Mouse (Mus musculus) hindbrain, embryonic 15.5 days (tissue): ENCODE results near the gene Srsf7. TPM values are rescaled to one million over a fixed set of nuclear protein-coding genes. Genes with fewer than 3 reads are reported as not detected.
A peak's percentile ranks its signal among the peaks of the same experiment; 100 is the strongest.

ENCODE experiments used
- ATAC-seq: fragments of 200-750 bp; cut with Nextera tagmentation; 2 replicates; pipeline ENCODE4 v1.8.0; 2017; ENCODE audit warnings: low read depth, moderate number of reproducible peaks, moderate TSS enrichment; ENCODE audit not compliant: low FRiP score
- H3K27ac ChIP-seq: fragments of 300-500 bp; sonication (generic); replicated peaks from 2 replicates; pipeline ENCODE4 v1.5.1; 2015; ENCODE audit warnings: mild to moderate bottlenecking, inconsistent platforms
- H3K27me3 ChIP-seq: fragments of 300-500 bp; sonication (generic); 2 replicates; pipeline ENCODE4 v1.6.1; 2015; ENCODE audit warnings: control low read depth, inconsistent platforms
- H3K36me3 ChIP-seq: fragments of 300-500 bp; sonication (generic); 2 replicates; pipeline ENCODE4 v1.6.1; 2015; ENCODE audit warnings: control low read depth, inconsistent platforms
- H3K4me1 ChIP-seq: fragments of 300-500 bp; sonication (generic); replicated peaks from 2 replicates; pipeline ENCODE4 v1.6.1; 2015; ENCODE audit warnings: control low read depth, inconsistent platforms
- H3K4me2 ChIP-seq: fragments of 300-500 bp; sonication (generic); 2 replicates; pipeline ENCODE4 v1.6.1; 2015; ENCODE audit warnings: moderate library complexity, mild to moderate bottlenecking, inconsistent platforms
- H3K4me3 ChIP-seq: fragments of 300-500 bp; sonication (generic); 2 replicates; pipeline ENCODE4 v1.5.1; 2015; ENCODE audit warnings: mild to moderate bottlenecking, inconsistent platforms
- H3K9ac ChIP-seq: fragments of 300-500 bp; sonication (generic); 2 replicates; pipeline ENCODE4 v1.6.1; 2015; ENCODE audit warnings: inconsistent platforms
- H3K9me3 ChIP-seq: fragments of 300-500 bp; sonication (generic); 2 replicates; pipeline ENCODE4 v1.6.1; 2016; ENCODE audit warnings: control low read depth, inconsistent platforms
- WGBS: fragments of 180-500 bp; shearing (Covaris S2); methylation state at CpG from one replicate; pipeline ENCODE4 v1.1.7; 2015; 5-methylcytosine and 5-hydroxymethylcytosine counted together
- polyA plus RNA-seq: library from polyadenylated mRNA; unstranded; fragments of >200 nt; fragmentation: Nextera tagmentation; extraction: Ambion mirVana; gene quantifications from 2 replicates; pipeline ENCODE4 v1.2.1, GENCODE M21; 2015

Srsf7 gene
- polyA plus RNA-seq, 1 experiment from 2014 or later = 372 TPM

GRCm38 (mm10) chr17:80167851-80168251, 39.3 kb downstream of the Srsf7 start:
- Histone ChIP-seq H3K36me3 (no peaks in the 10 kb centered on the region), H3K4me1 (peaks cover 22% of the 10 kb centered on the region), H3K27ac (peak overlapping the region; percentile 77), H3K9me3 (no peaks in the 10 kb centered on the region), H3K4me2 (peak overlapping the region; percentile 47), H3K27me3 (no peaks in the 10 kb centered on the region), H3K4me3 (no peak overlapping the region), H3K9ac (no peak overlapping the region)
- ATAC-seq = peak; percentile 25; the same call in 1 of the 2 replicates
- 54% methylated on average over 7 of the region's 7 CpGs for WGBS

DNA sequence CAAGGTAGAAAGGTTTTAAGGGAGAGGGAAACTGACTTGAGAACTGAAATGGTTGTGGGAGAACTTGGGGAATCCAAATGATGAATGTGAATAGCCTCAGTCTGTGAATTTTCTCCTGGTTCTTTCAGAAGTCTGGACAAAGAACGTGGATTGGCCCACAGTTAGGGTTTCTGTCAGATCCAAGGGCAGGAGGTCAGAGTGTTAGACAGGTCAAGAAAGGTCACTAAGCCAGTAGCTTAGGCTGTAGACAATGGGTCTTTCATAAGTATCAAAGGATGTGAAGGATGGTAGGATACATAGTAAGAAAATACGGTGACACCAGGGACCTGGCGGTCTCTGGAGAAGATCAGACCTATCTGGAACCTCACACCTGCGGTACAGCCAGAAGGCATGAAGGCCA, 39.7 kb downstream of the Srsf7 start:
- Histone ChIP-seq H3K9me3 (no peaks in the 10 kb centered on the region), H3K4me3 (no peak overlapping the region), H3K4me2 (no peak overlapping the region), H3K9ac (no peak overlapping the region), H3K27me3 (no peaks in the 10 kb centered on the region), H3K4me1 (peaks cover 22% of the 10 kb centered on the region), H3K27ac (peak overlapping the region; percentile 77; the same call in 1 of the 2 replicates), H3K36me3 (no peaks in the 10 kb centered on the region)
- WGBS = 61% methylated on average over 4 of the region's 4 CpGs
- ATAC-seq = no peak

DNA sequence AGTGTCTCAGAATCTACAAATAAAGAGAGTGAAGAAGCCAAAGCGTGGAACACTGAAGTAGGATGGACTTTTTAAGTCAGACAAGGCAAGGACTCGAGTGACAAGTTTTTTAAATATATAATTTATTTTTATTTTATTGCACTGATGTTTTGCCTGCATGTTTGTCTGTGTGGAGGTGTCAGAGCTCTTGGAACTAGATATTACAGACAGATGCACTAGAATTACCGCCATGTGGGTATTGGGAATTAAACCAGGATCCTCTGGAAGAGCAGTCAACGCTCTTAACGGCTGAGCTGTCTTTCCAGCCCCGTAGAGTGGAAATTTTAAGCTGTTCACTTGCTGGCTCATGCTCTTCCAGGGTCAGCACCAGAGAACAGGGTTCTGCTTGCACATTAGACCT, 40.8 kb downstream of the Srsf7 start:
- no peak overlapping the region for H3K27ac ChIP-seq
- ATAC-seq = no peak
- H3K4me2 ChIP-seq = no peak overlapping the region
- no peak overlapping the region for H3K9ac ChIP-seq
- H3K36me3 ChIP-seq = no peaks in the 10 kb centered on the region
- peaks cover 22% of the 10 kb centered on the region for H3K4me1 ChIP-seq
- H3K4me3 ChIP-seq = no peak overlapping the region
- WGBS = 83% methylated on average over 6 of the region's 6 CpGs
- H3K27me3 ChIP-seq = no peaks in the 10 kb centered on the region
- H3K9me3 ChIP-seq = no peaks in the 10 kb centered on the region

DNA sequence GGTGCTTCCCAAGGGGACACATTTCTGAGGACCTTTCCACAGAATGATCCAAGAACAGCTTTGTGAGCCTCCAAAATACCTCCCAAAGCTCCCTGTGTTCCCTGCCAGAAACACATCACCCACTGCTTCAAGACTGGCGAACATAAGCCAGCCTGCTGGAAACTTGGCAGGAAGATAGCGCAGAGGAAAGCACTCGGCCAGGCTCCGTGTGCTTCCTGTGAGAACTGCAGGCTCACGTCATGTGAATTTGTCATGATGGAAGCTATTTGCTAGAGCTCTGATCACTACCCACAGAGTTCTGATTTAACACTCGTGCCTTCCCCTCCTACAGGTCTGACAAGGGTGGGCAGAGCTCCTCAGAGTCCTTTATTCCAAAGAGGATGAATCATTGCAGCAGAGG, 41.4 kb downstream of the Srsf7 start:
- 68% methylated on average over 6 of the region's 6 CpGs for WGBS
- Histone ChIP-seq H3K4me2 (no peak overlapping the region), H3K9ac (no peak overlapping the region), H3K4me3 (no peak overlapping the region), H3K36me3 (no peaks in the 10 kb centered on the region), H3K4me1 (peaks cover 22% of the 10 kb centered on the region), H3K27me3 (no peaks in the 10 kb centered on the region), H3K27ac (no peak overlapping the region), H3K9me3 (no peaks in the 10 kb centered on the region)
- ATAC-seq = no peak

GRCm38 (mm10) chr17:80163991-80164390, 43.1 kb downstream of the Srsf7 start:
- no peak overlapping the region for H3K9ac ChIP-seq
- no peak overlapping the region for H3K4me3 ChIP-seq
- peaks cover 19% of the 10 kb centered on the region for H3K4me1 ChIP-seq
- ATAC-seq = no peak
- no peaks in the 10 kb centered on the region for H3K9me3 ChIP-seq
- H3K4me2 ChIP-seq = no peak overlapping the region
- no peaks in the 10 kb centered on the region for H3K36me3 ChIP-seq
- no peaks in the 10 kb centered on the region for H3K27me3 ChIP-seq
- 83% methylated on average over 8 of the region's 8 CpGs for whole genome bisulfite sequencing
- H3K27ac ChIP-seq = no peak overlapping the region

GRCm38 (mm10) chr17:80160454-80160853, 46.7 kb downstream of the Srsf7 start:
- H3K4me1 ChIP-seq = no peaks in the 10 kb centered on the region
- H3K27me3 ChIP-seq = no peaks in the 10 kb centered on the region
- H3K4me2 ChIP-seq = no peak overlapping the region
- H3K27ac ChIP-seq = no peak overlapping the region
- H3K36me3 ChIP-seq = no peaks in the 10 kb centered on the region
- H3K9me3 ChIP-seq = no peaks in the 10 kb centered on the region
- ATAC-seq = peak; percentile 64; the same call in 1 of the 2 replicates
- H3K4me3 ChIP-seq = no peak overlapping the region
- WGBS = 45% methylated on average over 5 of the region's 5 CpGs
- no peak overlapping the region for H3K9ac ChIP-seq

DNA sequence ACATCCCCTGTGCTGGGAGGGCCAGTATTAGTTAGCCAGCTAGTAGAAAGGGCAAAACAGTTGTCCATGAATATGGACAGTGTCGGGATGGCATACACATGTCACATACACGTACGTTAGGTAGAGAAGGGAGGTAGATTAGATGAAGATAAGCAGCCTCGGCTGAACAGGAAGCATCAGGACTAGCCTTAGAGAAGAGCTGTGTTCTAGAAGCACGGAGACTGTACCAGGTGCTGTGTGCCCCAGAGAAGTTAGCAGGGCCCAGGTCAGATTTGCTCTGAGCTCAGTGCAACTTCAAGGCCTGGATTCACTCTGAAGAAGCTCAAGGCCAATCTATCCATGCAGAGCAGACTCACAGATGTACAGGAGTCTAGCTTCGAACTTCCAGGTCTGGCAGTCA, 49.6 kb downstream of the Srsf7 start:
- Histone ChIP-seq H3K4me1 (no peaks in the 10 kb centered on the region), H3K9me3 (no peaks in the 10 kb centered on the region), H3K4me3 (no peak overlapping the region), H3K4me2 (no peak overlapping the region), H3K27ac (no peak overlapping the region), H3K27me3 (no peaks in the 10 kb centered on the region), H3K9ac (no peak overlapping the region), H3K36me3 (no peaks in the 10 kb centered on the region)
- ATAC-seq = no peak
- WGBS = 97% methylated on average over 6 of the region's 6 CpGs

- ATAC-seq = no peak
- no peak overlapping the region for H3K27ac ChIP-seq
- no peak overlapping the region for H3K4me3 ChIP-seq
- no peak overlapping the region for H3K4me2 ChIP-seq
- no peaks in the 10 kb centered on the region for H3K27me3 ChIP-seq
- no peaks in the 10 kb centered on the region for H3K36me3 ChIP-seq
- H3K9me3 ChIP-seq = no peaks in the 10 kb centered on the region
- H3K4me1 ChIP-seq = no peaks in the 10 kb centered on the region
- H3K9ac ChIP-seq = no peak overlapping the region
- 90% methylated on average over 8 of the region's 8 CpGs for WGBS
Measured at GRCm38 (mm10) chr17:80156905-80157304, 50.2 kb downstream of the Srsf7 start.

DNA sequence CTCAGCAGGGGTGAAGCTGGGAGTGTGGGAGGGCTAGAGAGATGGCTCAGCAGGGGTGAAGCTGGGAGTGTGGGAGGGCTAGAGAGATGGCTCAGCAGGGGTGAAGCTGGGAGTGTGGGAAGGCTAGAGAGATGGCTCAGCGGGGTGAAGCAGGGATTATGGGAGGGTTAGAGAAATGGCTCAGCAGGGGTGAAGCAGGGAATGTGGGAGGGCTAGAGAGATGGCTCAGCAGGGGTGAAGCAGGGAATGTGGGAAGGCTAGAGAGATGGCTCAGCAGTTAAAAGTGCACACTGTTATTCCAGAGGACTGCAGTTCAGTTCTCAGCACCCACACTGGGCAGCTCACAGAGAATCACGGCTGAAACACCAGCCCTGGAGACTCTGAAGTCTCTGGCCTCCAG, 53.5 kb downstream of the Srsf7 start:
- no peak overlapping the region for H3K27ac ChIP-seq
- no peak overlapping the region for H3K4me2 ChIP-seq
- no peaks in the 10 kb centered on the region for H3K36me3 ChIP-seq
- H3K27me3 ChIP-seq = no peaks in the 10 kb centered on the region
- H3K9me3 ChIP-seq = no peaks in the 10 kb centered on the region
- WGBS = 56% methylated on average over 2 of the region's 2 CpGs
- H3K4me3 ChIP-seq = no peak overlapping the region
- ATAC-seq = no peak
- H3K4me1 ChIP-seq = peaks cover 1% of the 10 kb centered on the region; the same call in 1 of the 2 replicates
- no peak overlapping the region for H3K9ac ChIP-seq

- ATAC-seq = no peak
- WGBS = 70% methylated on average over 12 of the region's 12 CpGs
- Histone ChIP-seq H3K4me1 (peaks cover 8% of the 10 kb centered on the region; the same call in 1 of the 2 replicates), H3K4me3 (no peak overlapping the region), H3K9ac (no peak overlapping the region), H3K27ac (no peak overlapping the region), H3K27me3 (no peaks in the 10 kb centered on the region), H3K36me3 (no peaks in the 10 kb centered on the region), H3K4me2 (no peak overlapping the region), H3K9me3 (no peaks in the 10 kb centered on the region)
Measured at GRCm38 (mm10) chr17:80152767-80153630, 54.1 kb downstream of the Srsf7 start.

DNA sequence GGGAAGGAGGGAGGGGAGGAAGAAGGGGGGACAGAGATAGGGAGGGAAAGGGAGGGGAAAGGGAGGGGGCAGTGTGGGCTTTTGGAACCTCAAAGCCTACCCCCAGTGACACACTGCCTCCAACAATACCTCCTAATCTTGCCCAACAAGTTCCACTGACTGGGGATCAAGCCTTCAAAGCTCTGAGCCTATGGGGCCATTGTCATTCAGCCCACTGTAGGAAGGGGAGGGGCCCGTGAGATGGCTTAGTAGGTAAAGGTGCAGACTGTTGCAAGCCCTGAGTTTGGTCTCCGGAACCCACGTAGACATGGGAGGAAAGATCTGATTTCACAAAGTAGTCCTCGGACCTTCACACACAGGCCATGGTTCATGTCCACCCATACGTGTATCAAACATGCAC, 55.8 kb downstream of the Srsf7 start:
- ATAC-seq = no peak
- no peaks in the 10 kb centered on the region for H3K9me3 ChIP-seq

More for the DNA sequence above, 55.8 kb downstream of the Srsf7 start:
- Histone ChIP-seq H3K9ac (no peak overlapping the region), H3K36me3 (no peaks in the 10 kb centered on the region), H3K4me2 (no peak overlapping the region), H3K4me1 (peaks cover 9% of the 10 kb centered on the region; the same call in 1 of the 2 replicates), H3K4me3 (no peak overlapping the region), H3K27me3 (no peaks in the 10 kb centered on the region), H3K27ac (no peak overlapping the region)
- 31% methylated on average over 5 of the region's 5 CpGs for WGBS
